Mouse (Mus musculus) hindbrain, postnatal 0 days (tissue): Measurements from ENCODE around the gene Col15a1. TPM values are rescaled to one million over a fixed set of nuclear protein-coding genes. Genes with fewer than 3 reads are reported as not detected.
A peak's percentile ranks its signal among the peaks of the same experiment; 100 is the strongest.

Source experiments
- ATAC-seq: fragments of 200-750 bp; cut with Nextera tagmentation; 2 replicates; pipeline ENCODE4 v1.8.0; 2017; ENCODE audit warnings: mild to moderate bottlenecking, moderate TSS enrichment, moderate library complexity
- DNase-seq: peaks from one replicate; pipeline ENCODE4 v3.0.0-alpha.2; 2015; ENCODE audit warnings: low spot score
- H3K27ac ChIP-seq: fragments of 300-500 bp; sonication (generic); 2 replicates; pipeline ENCODE4 v1.5.1; 2014; ENCODE audit warnings: mild to moderate bottlenecking
- H3K27me3 ChIP-seq: fragments of 300-500 bp; sonication (generic); 2 replicates; pipeline ENCODE4 v1.6.1; 2014; ENCODE audit warnings: low read length, mixed read lengths; ENCODE audit not compliant: insufficient read depth
- H3K36me3 ChIP-seq: fragments of 300-500 bp; sonication (generic); 2 replicates; pipeline ENCODE4 v1.6.1; 2014; ENCODE audit warnings: low read length, mixed read lengths; ENCODE audit not compliant: insufficient read depth
- H3K4me1 ChIP-seq: fragments of 300-500 bp; sonication (generic); 2 replicates; pipeline ENCODE4 v1.6.1; 2014; ENCODE audit warnings: antibody characterized with exemption, low read length, mixed read lengths; ENCODE audit not compliant: insufficient read depth
- H3K4me2 ChIP-seq: fragments of 300-500 bp; sonication (generic); 2 replicates; pipeline ENCODE4 v1.6.1; 2014; ENCODE audit warnings: low read depth, mild to moderate bottlenecking, low read length, moderate library complexity, mixed read lengths
- H3K4me3 ChIP-seq: fragments of 300-500 bp; sonication (generic); 2 replicates; pipeline ENCODE4 v1.5.1; 2014; ENCODE audit warnings: low read length
- H3K9ac ChIP-seq: fragments of 300-500 bp; sonication (generic); replicated peaks from 2 replicates; pipeline ENCODE4 v1.6.1; 2014; ENCODE audit warnings: mild to moderate bottlenecking, low read length, moderate library complexity, mixed read lengths
- H3K9me3 ChIP-seq: fragments of 300-500 bp; sonication (generic); 2 replicates; pipeline ENCODE4 v1.6.1; 2016; ENCODE audit warnings: low read length, mixed read lengths
- CTCF ChIP-seq: IDR thresholded peaks from 2 replicates; pipeline ENCODE4 v1.5.1; 2016; ENCODE audit warnings: antibody characterized with exemption, control low read depth, low read depth
- WGBS: fragments of 180-500 bp; shearing (Covaris S2); extraction: QIAGEN DNeasy Blood & Tissue Kit; methylation state at CpG from one replicate; pipeline ENCODE4 v1.1.7; 2014; 5-methylcytosine and 5-hydroxymethylcytosine counted together
- polyA plus RNA-seq: library from polyadenylated mRNA; unstranded; fragments of >200 nt; fragmentation: Nextera tagmentation; extraction: Ambion mirVana; gene quantifications from 2 replicates; pipeline ENCODE4 v1.2.1, GENCODE M21; 2015
- total RNA-seq: library from RNA; depleted of rRNA; stranded (reverse); fragments of >200 nt; gene quantifications from 2 replicates; pipeline ENCODE4 v1.2.3, GENCODE M21; 2014

Gene Col15a1
- total and polyA plus RNA-seq, 2 experiments from 2014 or later, result 3.7 to 13.7 TPM

DNA sequence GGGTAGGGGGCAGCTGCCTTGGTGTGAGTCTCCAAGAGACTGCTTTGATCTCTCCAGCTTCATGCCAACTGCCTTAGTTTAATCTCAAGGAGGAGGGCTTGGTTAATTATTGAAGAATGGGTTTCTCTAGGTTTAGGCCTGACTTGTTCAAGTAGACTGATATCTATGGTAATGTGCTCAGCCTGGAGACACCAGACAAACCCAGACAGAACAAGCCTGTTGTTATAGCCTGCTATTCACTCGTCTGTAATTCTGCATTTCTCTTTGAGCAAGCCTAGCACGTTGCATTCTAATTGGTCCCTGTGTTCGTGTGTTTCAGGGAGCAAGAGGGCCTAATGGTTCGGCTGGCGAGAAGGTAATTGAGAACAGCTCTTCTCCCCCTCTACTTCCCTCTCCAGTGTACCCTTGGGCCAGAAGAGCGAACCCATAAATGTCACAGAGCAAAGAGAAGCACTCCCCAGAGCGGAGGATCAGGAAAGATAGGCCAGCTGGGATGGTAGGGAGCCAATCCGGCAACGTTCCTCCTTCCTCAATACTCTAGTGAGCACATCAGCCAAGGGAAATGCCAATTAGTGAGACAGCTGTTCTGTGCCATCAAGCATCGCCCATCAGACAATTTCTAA is 71.2 kb downstream of the Col15a1 start:
- 56% methylated on average over 10 of the region's 10 CpGs for WGBS
- Histone ChIP-seq H3K9me3 (no peaks in the 10 kb centered on the region), H3K4me1 (no peaks in the 10 kb centered on the region), H3K4me2 (no peak overlapping the region), H3K4me3 (no peak overlapping the region), H3K27ac (no peak overlapping the region), H3K27me3 (no peaks in the 10 kb centered on the region), H3K36me3 (no peaks in the 10 kb centered on the region), H3K9ac (no peak overlapping the region)
- no peak for TF ChIP-seq CTCF
- peak; percentile 63 for DNase-seq
- peak; percentile 85 for ATAC-seq

DNA sequence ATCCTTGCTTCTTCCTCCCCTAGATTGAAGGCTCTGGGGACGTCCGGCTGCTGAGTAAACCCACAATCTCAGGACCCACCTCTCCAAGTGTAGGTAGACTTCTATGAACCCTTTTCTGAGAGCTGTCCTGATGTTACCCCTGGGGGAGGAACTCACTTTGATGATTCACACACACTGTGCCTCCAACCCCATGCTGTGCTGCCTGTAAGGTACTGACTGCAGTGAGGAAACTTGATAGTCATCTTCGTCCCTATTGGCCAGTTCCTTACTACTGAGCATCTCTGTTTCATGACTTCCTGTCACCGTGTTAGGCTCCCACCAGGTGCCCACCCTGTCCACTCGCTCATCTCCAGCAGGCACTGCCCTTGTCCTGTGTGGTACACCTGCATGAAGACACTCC is 72.2 kb downstream of the Col15a1 start:
- Histone ChIP-seq H3K27ac (no peak overlapping the region), H3K4me2 (no peak overlapping the region), H3K27me3 (no peaks in the 10 kb centered on the region), H3K9ac (no peak overlapping the region), H3K4me3 (no peak overlapping the region), H3K4me1 (no peaks in the 10 kb centered on the region), H3K36me3 (no peaks in the 10 kb centered on the region), H3K9me3 (no peaks in the 10 kb centered on the region)
- ATAC-seq (no peak), DNase-seq (no peak)
- 88% methylated on average over 5 of the region's 5 CpGs for WGBS
- TF ChIP-seq CTCF, result no peak

DNA sequence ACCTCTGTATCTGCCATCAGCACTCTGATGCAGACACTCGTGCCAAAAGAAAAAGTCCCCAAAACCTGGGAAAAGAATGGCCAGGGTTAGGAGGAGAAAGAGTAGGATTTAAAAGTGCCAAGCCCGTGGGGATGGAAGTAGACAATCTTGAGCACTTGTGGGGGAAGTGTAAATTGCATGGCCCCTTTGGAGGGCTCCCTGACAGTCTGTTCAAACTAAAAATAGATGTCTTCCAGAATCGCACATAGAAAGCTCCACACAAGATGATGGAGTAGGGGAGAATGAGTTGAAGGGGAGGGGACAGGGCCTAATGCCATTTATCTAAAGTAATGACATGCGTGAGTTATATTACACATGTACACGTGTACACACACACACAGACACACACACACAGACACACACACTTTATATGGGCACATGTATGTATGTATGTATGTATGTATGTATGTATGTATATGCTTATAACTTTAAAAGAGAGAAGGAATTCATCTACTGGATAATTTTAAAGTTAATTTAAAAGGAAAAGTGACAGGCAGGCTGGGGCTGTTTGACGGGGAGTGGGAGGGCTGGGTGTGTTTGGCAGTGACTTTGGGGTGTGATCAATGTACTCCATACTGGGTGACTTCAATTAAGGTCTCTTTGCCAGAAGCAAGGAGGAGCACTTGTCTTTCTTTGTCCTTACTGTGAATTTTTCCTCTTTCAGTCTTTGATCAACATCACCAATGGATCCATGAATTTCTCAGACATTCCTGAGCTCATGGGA is 74.1 kb downstream of the Col15a1 start:
- WGBS, result 80% methylated on average over 6 of the region's 6 CpGs
- no peaks in the 10 kb centered on the region for H3K4me1 ChIP-seq
- H3K27ac ChIP-seq, result no peak overlapping the region
- ATAC-seq, result no peak
- no peaks in the 10 kb centered on the region for H3K27me3 ChIP-seq
- TF ChIP-seq CTCF, result no peak
- no peak for DNase-seq
- no peak overlapping the region for H3K9ac ChIP-seq
- H3K4me2 ChIP-seq, result no peak overlapping the region
- H3K4me3 ChIP-seq, result no peak overlapping the region
- H3K36me3 ChIP-seq, result no peaks in the 10 kb centered on the region
- H3K9me3 ChIP-seq, result no peaks in the 10 kb centered on the region

DNA sequence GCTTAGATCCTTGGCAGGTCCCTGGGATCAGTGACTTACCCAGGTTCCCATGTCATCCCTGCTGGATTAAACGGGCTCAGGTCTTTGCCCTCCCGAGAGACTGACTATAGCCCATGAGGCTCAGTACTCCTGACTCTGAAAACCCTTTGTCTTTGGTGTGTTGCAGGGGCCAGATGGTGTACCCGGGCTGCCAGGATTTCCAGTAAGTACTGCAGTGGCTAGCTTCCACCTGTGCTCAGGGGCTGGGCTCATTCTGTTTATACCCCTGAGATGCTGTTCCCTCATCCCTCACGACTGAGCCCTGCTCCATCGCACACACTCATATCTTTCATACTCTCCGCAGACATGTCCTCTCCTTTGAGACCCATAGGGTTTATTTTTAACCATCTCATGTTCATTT is 76.3 kb downstream of the Col15a1 start:
- H3K4me2 ChIP-seq, result no peak overlapping the region
- ATAC-seq (no peak), DNase-seq (no peak)
- no peak for TF ChIP-seq CTCF
- H3K9ac ChIP-seq, result no peak overlapping the region
- no peak overlapping the region for H3K4me3 ChIP-seq
- no peaks in the 10 kb centered on the region for H3K4me1 ChIP-seq
- no peak overlapping the region for H3K27ac ChIP-seq
- no peaks in the 10 kb centered on the region for H3K27me3 ChIP-seq
- H3K9me3 ChIP-seq, result no peaks in the 10 kb centered on the region
- H3K36me3 ChIP-seq, result no peaks in the 10 kb centered on the region
- 44% methylated on average over 6 of the region's 6 CpGs for WGBS

- Histone ChIP-seq H3K4me1 (no peaks in the 10 kb centered on the region), H3K9ac (no peak overlapping the region), H3K27me3 (no peaks in the 10 kb centered on the region), H3K9me3 (no peaks in the 10 kb centered on the region), H3K4me2 (no peak overlapping the region), H3K36me3 (no peaks in the 10 kb centered on the region), H3K4me3 (no peak overlapping the region), H3K27ac (no peak overlapping the region)
- 66% methylated on average over 9 of the region's 9 CpGs for WGBS
- ATAC-seq (no peak), DNase-seq (no peak)
- no peak for TF ChIP-seq CTCF
These were observed 76.9 kb downstream of the Col15a1 start for GRCm38 (mm10) chr4:47284874-47285273.

DNA sequence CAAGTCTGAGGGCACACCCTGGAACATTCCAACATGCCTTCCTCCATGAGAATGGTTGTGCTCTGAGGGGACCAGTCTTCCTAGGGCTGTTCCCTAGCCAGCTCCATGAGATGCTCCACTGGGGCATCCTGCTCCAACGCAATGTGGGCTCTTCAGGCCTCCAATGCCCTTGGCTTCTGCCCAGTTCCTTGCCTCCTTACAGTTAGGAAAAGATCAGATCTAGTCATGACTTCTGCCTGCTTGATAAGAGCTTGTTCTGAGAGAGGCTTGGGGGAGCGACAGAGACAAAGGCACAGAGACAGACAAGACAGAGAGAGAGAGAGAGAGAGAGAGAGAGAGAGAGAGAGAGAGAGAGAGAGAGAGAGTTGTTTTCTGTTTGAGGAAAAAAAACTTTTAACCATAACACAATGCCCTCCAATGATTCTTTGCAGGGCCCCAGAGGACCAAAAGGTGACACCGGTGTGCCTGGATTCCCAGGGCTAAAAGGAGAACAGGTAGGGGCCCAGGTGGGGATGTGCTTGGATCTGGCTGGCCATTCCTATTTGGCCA is 78.7 kb downstream of the Col15a1 start:
- DNase-seq, result no peak
- Histone ChIP-seq H3K4me1 (no peaks in the 10 kb centered on the region), H3K36me3 (no peaks in the 10 kb centered on the region), H3K27me3 (no peaks in the 10 kb centered on the region), H3K4me3 (no peak overlapping the region), H3K9ac (no peak overlapping the region), H3K4me2 (no peak overlapping the region), H3K27ac (no peak overlapping the region), H3K9me3 (no peaks in the 10 kb centered on the region)
- ATAC-seq, result no peak
- no peak for TF ChIP-seq CTCF
- 91% methylated on average over 3 of the region's 3 CpGs for WGBS

GRCm38 (mm10) chr4:47287468-47287867 is 79.5 kb downstream of the Col15a1 start:
- no peak overlapping the region for H3K27ac ChIP-seq
- no peaks in the 10 kb centered on the region for H3K36me3 ChIP-seq
- H3K27me3 ChIP-seq, result no peaks in the 10 kb centered on the region
- H3K4me2 ChIP-seq, result no peak overlapping the region
- TF ChIP-seq CTCF, result no peak
- DNase-seq (no peak), ATAC-seq (no peak)
- no peaks in the 10 kb centered on the region for H3K9me3 ChIP-seq
- H3K4me1 ChIP-seq, result no peaks in the 10 kb centered on the region
- H3K9ac ChIP-seq, result no peak overlapping the region
- WGBS, result 62% methylated on average over 4 of the region's 4 CpGs
- H3K4me3 ChIP-seq, result no peak overlapping the region
